Mouse (Mus musculus) lung, adult 2 months (tissue): ENCODE measurements around the gene Nol7. TPM values are rescaled to one million over a fixed set of nuclear protein-coding genes. Genes with fewer than 3 reads are reported as not detected.

ENCODE experiments used
- DNase-seq: peaks from one replicate; pipeline ENCODE4 v3.0.0; 2022
- H3K4me1 ChIP-seq: fragments of 200-500 bp; 2 replicates; pipeline ENCODE4 v1.6.1; 2011; ENCODE audit warnings: low read length; ENCODE audit not compliant: control insufficient read depth, insufficient read depth
- H3K4me3 ChIP-seq: fragments of 200-500 bp; replicated peaks from 2 replicates; pipeline ENCODE3; 2011; ENCODE audit warnings: low read depth, mild to moderate bottlenecking, control low read depth, low read length; ENCODE audit errors: extremely low read depth
- CTCF ChIP-seq: fragments of 200-500 bp; IDR thresholded peaks from 2 replicates; pipeline ENCODE4 v1.5.1; 2011; ENCODE audit warnings: mild to moderate bottlenecking, low read length, control low read depth; ENCODE audit not compliant: insufficient read depth
- POLR2A ChIP-seq: fragments of 200-500 bp; IDR thresholded peaks from 2 replicates; pipeline ENCODE4 v1.6.1; 2011; ENCODE audit warnings: low read depth, mild to moderate bottlenecking, control low read depth, low read length, borderline replicate concordance; ENCODE audit errors: extremely low read depth
- WGBS: fragments of 180-500 bp; shearing (Covaris S2); methylation state at CpG from one replicate; pipeline ENCODE4 v1.1.7; 2018; 5-methylcytosine and 5-hydroxymethylcytosine counted together
- polyA plus RNA-seq: library from polyadenylated mRNA; depleted of rRNA; stranded (reverse); fragments of >200 nt; gene quantifications from 2 replicates; pipeline ENCODE4 v1.2.3, GENCODE M21; 2012

Nol7 gene
- polyA plus RNA-seq, 1 experiment, result 45.6 TPM

- 14% methylated on average over 42 of the region's 42 CpGs for WGBS
- peak; percentile 93 for DNase-seq
- TF ChIP-seq CTCF (peak; percentile 63), POLR2A (0 out of 2 replicates have a peak, but pooled peaks have one; percentile 42)
- peak within 1 kb of the TSS; percentile 76 for H3K4me3 ChIP-seq
- no peaks in the 10 kb centered on the region for H3K4me1 ChIP-seq
Measured at GRCm38 (mm10) chr13:43364985-43365824, 33.0 kb upstream of the Nol7 start, which contains the start of gene Sirt5. Gene Sirt5 (plus strand): TSS chr13:43365496.

GRCm38 (mm10) chr13:43365825-43366184 is 32.4 kb upstream of the Nol7 start:
- TF ChIP-seq POLR2A (no peak), CTCF (no peak)
- no peak for DNase-seq
- Histone ChIP-seq H3K4me1 (no peaks in the 10 kb centered on the region), H3K4me3 (peak overlapping the region; percentile 76)
- WGBS, result 10% methylated on average over 11 of the region's 11 CpGs

GRCm38 (mm10) chr13:43370063-43370462 is 28.1 kb upstream of the Nol7 start:
- 56% methylated on average over 6 of the region's 6 CpGs for WGBS
- no peak overlapping the region for H3K4me3 ChIP-seq
- TF ChIP-seq CTCF (no peak), POLR2A (no peak)
- DNase-seq, result no peak
- H3K4me1 ChIP-seq, result no peaks in the 10 kb centered on the region

- no peak for DNase-seq
- 77% methylated on average over 1 of the region's 1 CpGs for WGBS
- no peaks in the 10 kb centered on the region for H3K4me1 ChIP-seq
- TF ChIP-seq POLR2A, result no peak
- no peak for TF ChIP-seq CTCF
- no peak overlapping the region for H3K4me3 ChIP-seq
Measured at GRCm38 (mm10) chr13:43372892-43373291, 25.3 kb upstream of the Nol7 start.

- DNase-seq, result no peak
Measured at GRCm38 (mm10) chr13:43374205-43374604, 24.0 kb upstream of the Nol7 start.

GRCm38 (mm10) chr13:43374918-43375432 is 23.2 kb upstream of the Nol7 start:
- no peak for DNase-seq
- Histone ChIP-seq H3K4me1 (no peaks in the 10 kb centered on the region), H3K4me3 (no peak overlapping the region)
- TF ChIP-seq POLR2A (no peak), CTCF (no peak)
- 44% methylated on average over 2 of the region's 2 CpGs for WGBS

More at GRCm38 (mm10) chr13:43374205-43374604, 24.0 kb upstream of the Nol7 start:
- Histone ChIP-seq H3K4me3 (no peak overlapping the region), H3K4me1 (no peaks in the 10 kb centered on the region)
- TF ChIP-seq CTCF, result no peak
- no peak for TF ChIP-seq POLR2A
- WGBS, result 75% methylated on average over 10 of the region's 10 CpGs

- H3K4me1 ChIP-seq, result no peaks in the 10 kb centered on the region
- no peak overlapping the region for H3K4me3 ChIP-seq
- DNase-seq, result no peak
- TF ChIP-seq POLR2A, result no peak
- no peak for TF ChIP-seq CTCF
- WGBS, result 54% methylated on average over 3 of the region's 3 CpGs
Measured at GRCm38 (mm10) chr13:43379989-43380388, 18.2 kb upstream of the Nol7 start.

GRCm38 (mm10) chr13:43385321-43385720 is 12.9 kb upstream of the Nol7 start:
- no peak overlapping the region for H3K4me3 ChIP-seq
- H3K4me1 ChIP-seq, result no peaks in the 10 kb centered on the region
- DNase-seq, result no peak
- 98% methylated on average over 10 of the region's 10 CpGs for WGBS
- no peak for TF ChIP-seq CTCF
- TF ChIP-seq POLR2A, result no peak

- 46% methylated on average over 15 of the region's 17 CpGs for WGBS
- no peak for TF ChIP-seq POLR2A
- TF ChIP-seq CTCF, result no peak
- peaks cover 2% of the 10 kb centered on the region; the same call in 1 of the 2 replicates for H3K4me1 ChIP-seq
- no peak for DNase-seq
- H3K4me3 ChIP-seq, result no peak overlapping the region
Measured at GRCm38 (mm10) chr13:43397700-43398296, 392 bp upstream of the Nol7 start.

GRCm38 (mm10) chr13:43399576-43399975 is 1.4 kb downstream of the Nol7 start:
- TF ChIP-seq POLR2A (no peak), CTCF (no peak)
- Histone ChIP-seq H3K4me3 (no peak overlapping the region), H3K4me1 (peaks cover 2% of the 10 kb centered on the region; the same call in 1 of the 2 replicates)
- 83% methylated on average over 5 of the region's 5 CpGs for WGBS
- DNase-seq, result no peak
